Mouse (Mus musculus): ENCODE measurements around the gene Lman2.

GRCm38 (mm10) chr13:55327633-55328032 lies 35.0 kb downstream of the Lman2 start:
- TF ChIP-seq MAFK (IDR thresholded peaks at IDR 0.05; ENCODE audit: insufficient read depth, low read depth, low read length): no peak
- no peak for TF ChIP-seq HCFC1 (IDR thresholded peaks at IDR 0.05; ENCODE audit: borderline replicate concordance, insufficient read depth, low read length)
- TF ChIP-seq ZNF384 (IDR thresholded peaks at IDR 0.05; ENCODE audit: low read depth, low read length): no peak
- TF ChIP-seq ZC3H11A (IDR thresholded peaks at IDR 0.05; ENCODE audit: borderline replicate concordance, low read depth, low read length): no peak
